Mouse (Mus musculus) right cerebral cortex, adult 2 months (tissue): ENCODE data around the gene Fndc10.
A peak's percentile ranks its signal among the peaks of the same experiment; 100 is the strongest.
"Not testable (repeated sequence)": the region's sequence is repeated elsewhere in the genome, so short reads cannot be mapped to it uniquely, and the experiment has no call there.

Experiments
- DNase-seq, 2 experiments: peaks; one replicate each; pipeline ENCODE4 v3.0.0; 2021 to 2022; ENCODE audit warnings: low spot score in 2 of 2

Fndc10 gene

GRCm38 (mm10) chr4:155687764-155688163, 6.4 kb upstream of the Fndc10 start:
- DNase-seq = not testable (repeated sequence)

GRCm38 (mm10) chr4:155690571-155691375, 3.4 kb upstream of the Fndc10 start:
- DNase-seq = peak in 1 of 2 experiments; percentile 19

- no peak for DNase-seq
Measured at GRCm38 (mm10) chr4:155692421-155692820, 1.7 kb upstream of the Fndc10 start.

- DNase-seq = peak; percentile 74 to 85
Measured at GRCm38 (mm10) chr4:155694482-155695401, 600 bp downstream of the Fndc10 start.

- no peak for DNase-seq
Measured at GRCm38 (mm10) chr4:155695531-155696062, 1.5 kb downstream of the Fndc10 start.

- DNase-seq = peak in 1 of 2 experiments; percentile 26
Measured at GRCm38 (mm10) chr4:155696261-155697255, 2.4 kb downstream of the Fndc10 start.

- DNase-seq = no peak
Measured at GRCm38 (mm10) chr4:155700425-155700824, 6.3 kb downstream of the Fndc10 start.

GRCm38 (mm10) chr4:155703425-155703929, 9.3 kb downstream of the Fndc10 start:
- DNase-seq = no peak

GRCm38 (mm10) chr4:155704721-155705591, 10.8 kb downstream of the Fndc10 start, which contains the start of gene Ssu72:
Gene Ssu72, plus strand, starts transcription at chr4:155704800.
- peak; percentile 94 to 97 for DNase-seq

- peak in 1 of 2 experiments; percentile 16 for DNase-seq
Measured at GRCm38 (mm10) chr4:155705592-155705929, 11.4 kb downstream of the Fndc10 start.

GRCm38 (mm10) chr4:155708582-155708981, 14.4 kb downstream of the Fndc10 start:
- no peak for DNase-seq

GRCm38 (mm10) chr4:155708988-155709387, 14.8 kb downstream of the Fndc10 start:
- DNase-seq = no peak

- DNase-seq = no peak
Measured at GRCm38 (mm10) chr4:155710521-155711252, 16.5 kb downstream of the Fndc10 start.

- DNase-seq = no peak
Measured at GRCm38 (mm10) chr4:155721668-155722083, 27.5 kb downstream of the Fndc10 start.

- DNase-seq = no peak
Measured at GRCm38 (mm10) chr4:155727993-155728392, 33.9 kb downstream of the Fndc10 start.

GRCm38 (mm10) chr4:155733267-155733666, 39.1 kb downstream of the Fndc10 start:
- DNase-seq = no peak

GRCm38 (mm10) chr4:155734350-155734941, 40.3 kb downstream of the Fndc10 start, which contains the start of gene Tmem240:
Gene Tmem240, plus strand, starts transcription at chr4:155734800.
- DNase-seq = peak; percentile 87 to 88

- DNase-seq = peak; percentile 46 to 52
Measured at GRCm38 (mm10) chr4:155734951-155735702, 41.0 kb downstream of the Fndc10 start.
